Mouse (Mus musculus): ENCODE results near the gene Gmpr2.

DNA sequence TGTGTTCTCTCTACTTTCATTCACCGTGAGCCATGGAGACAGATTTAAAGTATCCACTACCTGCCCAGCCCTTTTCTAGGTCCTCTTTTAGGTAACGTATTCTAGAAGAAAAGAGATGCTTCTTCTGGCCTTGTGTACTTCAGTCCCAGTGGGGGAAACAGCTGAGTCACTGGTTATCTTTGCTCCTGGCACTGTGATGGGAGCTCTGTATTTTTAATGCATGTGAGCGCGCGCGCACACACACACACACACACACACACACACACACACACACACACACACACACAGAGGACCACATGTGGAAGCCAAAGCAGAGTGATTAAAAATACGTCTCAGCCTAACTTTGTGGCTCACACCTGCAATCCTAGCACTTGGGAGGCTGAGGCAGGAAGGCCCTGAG is 51.7 kb downstream of the Gmpr2 start:
- TF ChIP-seq CTCF (IDR thresholded peaks at IDR 0.05; ENCODE audit: extremely low read depth, insufficient read depth, insufficient read length, insufficient replicate concordance) (no peak), POLR2A (IDR thresholded peaks at IDR 0.05; ENCODE audit: low read depth, low read length) (no peak)

Data from spleen, adult 2 months (tissue).